Mouse (Mus musculus) forebrain, embryonic 16.5 days (tissue): Measurements from ENCODE around the gene H2-M10.3. TPM values are rescaled to one million over a fixed set of nuclear protein-coding genes. Genes with fewer than 3 reads are reported as not detected.

ENCODE experiments used
- ATAC-seq: fragments of 200-750 bp; cut with Nextera tagmentation; 2 replicates; pipeline ENCODE4 v1.8.0; 2017; ENCODE audit warnings: mild to moderate bottlenecking, moderate library complexity
- H3K27ac ChIP-seq: fragments of 300-500 bp; sonication (generic); 2 replicates; pipeline ENCODE4 v1.5.1; 2014; ENCODE audit warnings: low read length, control low read depth
- H3K27me3 ChIP-seq: fragments of 300-500 bp; sonication (generic); replicated peaks from 2 replicates; pipeline ENCODE4 v1.6.1; 2014; ENCODE audit warnings: low read length; ENCODE audit not compliant: control insufficient read depth, insufficient read depth
- H3K36me3 ChIP-seq: fragments of 300-500 bp; sonication (generic); 2 replicates; pipeline ENCODE4 v1.6.1; 2014; ENCODE audit not compliant: control insufficient read depth, insufficient read depth
- H3K4me1 ChIP-seq: fragments of 300-500 bp; sonication (generic); replicated peaks from 2 replicates; pipeline ENCODE4 v1.6.1; 2014; ENCODE audit warnings: low read length; ENCODE audit not compliant: control insufficient read depth, insufficient read depth
- H3K4me2 ChIP-seq: fragments of 300-500 bp; sonication (generic); 2 replicates; pipeline ENCODE4 v1.6.1; 2014; ENCODE audit warnings: mild to moderate bottlenecking, low read length, control low read depth
- H3K4me3 ChIP-seq: fragments of 300-500 bp; sonication (generic); replicated peaks from 2 replicates; pipeline ENCODE4 v1.5.1; 2014; ENCODE audit warnings: mild to moderate bottlenecking, low read length, control low read depth
- H3K9ac ChIP-seq: fragments of 300-500 bp; sonication (generic); replicated peaks from 2 replicates; pipeline ENCODE4 v1.6.1; 2014; ENCODE audit warnings: low read depth, low read length, control low read depth
- H3K9me3 ChIP-seq: fragments of 300-500 bp; sonication (generic); 2 replicates; pipeline ENCODE4 v1.6.1; 2016; ENCODE audit warnings: low read length; ENCODE audit not compliant: control insufficient read depth
- WGBS: fragments of 180-500 bp; shearing (Covaris S2); extraction: QIAGEN DNeasy Blood & Tissue Kit; methylation state at CpG from one replicate; pipeline ENCODE4 v1.1.7; 2014; 5-methylcytosine and 5-hydroxymethylcytosine counted together
- polyA plus RNA-seq: library from polyadenylated mRNA; unstranded; fragments of >200 nt; fragmentation: Nextera tagmentation; extraction: Ambion mirVana; gene quantifications from 2 replicates; pipeline ENCODE4 v1.2.1, GENCODE M21; 2015

Gene H2-M10.3
- polyA plus RNA-seq, 1 experiment from 2014 or later = not detected

GRCm38 (mm10) chr17:36315689-36316253 lies 52.4 kb downstream of the H2-M10.3 start:
- Histone ChIP-seq H3K4me1 (peaks cover 4% of the 10 kb centered on the region; the same call in 1 of the 2 replicates), H3K9me3 (no peaks in the 10 kb centered on the region), H3K9ac (peak overlapping the region; percentile 71), H3K27ac (peak overlapping the region; percentile 92), H3K4me2 (peak overlapping the region; percentile 72), H3K36me3 (no peaks in the 10 kb centered on the region), H3K4me3 (peak overlapping the region; percentile 66), H3K27me3 (no peaks in the 10 kb centered on the region)
- peak; percentile 51 for ATAC-seq
- WGBS = 16% methylated on average over 5 of the region's 5 CpGs

GRCm38 (mm10) chr17:36315041-36315688 lies 53.1 kb downstream of the H2-M10.3 start:
- Histone ChIP-seq H3K9me3 (no peaks in the 10 kb centered on the region), H3K4me3 (peak overlapping the region; percentile 66), H3K4me1 (peaks cover 4% of the 10 kb centered on the region; the same call in 1 of the 2 replicates), H3K4me2 (peak overlapping the region; percentile 72), H3K36me3 (no peaks in the 10 kb centered on the region), H3K27me3 (no peaks in the 10 kb centered on the region), H3K9ac (peak overlapping the region; percentile 71), H3K27ac (peak overlapping the region; percentile 92)
- WGBS = under 1% methylated on average over 19 of the region's 19 CpGs
- peak; percentile 94 for ATAC-seq

Other genes starting within 250 kb of the H2-M10.3 start
- gene Gm19684, start 246.7 kb downstream of the H2-M10.3 start, polyA plus RNA-seq = not detected in 2 replicates
- gene Gm7030, start 239.0 kb downstream of the H2-M10.3 start, polyA plus RNA-seq = not detected in 2 replicates
- gene Gm8909, start 199.9 kb downstream of the H2-M10.3 start, polyA plus RNA-seq = not detected in 2 replicates
- gene H2-T3, start 178.1 kb downstream of the H2-M10.3 start, polyA plus RNA-seq = not detected in 2 replicates
- gene Rpp21, start 110.3 kb downstream of the H2-M10.3 start, polyA plus RNA-seq = 84.8 and 99.7 TPM in 2 replicates
- 27.9 and 31.8 TPM in 2 replicates for gene Trim39, start 96.2 kb downstream of the H2-M10.3 start, polyA plus RNA-seq
- 0.32 TPM in 1 of 2 replicates, not detected in the other for gene H2-M10.2, start 81.9 kb downstream of the H2-M10.3 start, polyA plus RNA-seq
- gene H2-M10.1, start 42.3 kb downstream of the H2-M10.3 start, polyA plus RNA-seq = not detected in 2 replicates
- gene H2-M10.4, start 93.9 kb upstream of the H2-M10.3 start, polyA plus RNA-seq = not detected in 2 replicates
- not detected in 2 replicates for gene H2-M11, start 178.7 kb upstream of the H2-M10.3 start, polyA plus RNA-seq